Mouse (Mus musculus) forebrain, embryonic 16.5 days (tissue): ENCODE data around the gene Spesp1. TPM values are rescaled to one million over a fixed set of nuclear protein-coding genes. Genes with fewer than 3 reads are reported as not detected.

Experiments used
- ATAC-seq: fragments of 200-750 bp; cut with Nextera tagmentation; 2 replicates; pipeline ENCODE4 v1.8.0; 2017; ENCODE audit warnings: mild to moderate bottlenecking, moderate library complexity
- H3K27ac ChIP-seq: fragments of 300-500 bp; sonication (generic); 2 replicates; pipeline ENCODE4 v1.5.1; 2014; ENCODE audit warnings: low read length, control low read depth
- H3K27me3 ChIP-seq: fragments of 300-500 bp; sonication (generic); replicated peaks from 2 replicates; pipeline ENCODE4 v1.6.1; 2014; ENCODE audit warnings: low read length; ENCODE audit not compliant: control insufficient read depth, insufficient read depth
- H3K36me3 ChIP-seq: fragments of 300-500 bp; sonication (generic); 2 replicates; pipeline ENCODE4 v1.6.1; 2014; ENCODE audit not compliant: control insufficient read depth, insufficient read depth
- H3K4me1 ChIP-seq: fragments of 300-500 bp; sonication (generic); replicated peaks from 2 replicates; pipeline ENCODE4 v1.6.1; 2014; ENCODE audit warnings: low read length; ENCODE audit not compliant: control insufficient read depth, insufficient read depth
- H3K4me2 ChIP-seq: fragments of 300-500 bp; sonication (generic); 2 replicates; pipeline ENCODE4 v1.6.1; 2014; ENCODE audit warnings: mild to moderate bottlenecking, low read length, control low read depth
- H3K4me3 ChIP-seq: fragments of 300-500 bp; sonication (generic); replicated peaks from 2 replicates; pipeline ENCODE4 v1.5.1; 2014; ENCODE audit warnings: mild to moderate bottlenecking, low read length, control low read depth
- H3K9ac ChIP-seq: fragments of 300-500 bp; sonication (generic); replicated peaks from 2 replicates; pipeline ENCODE4 v1.6.1; 2014; ENCODE audit warnings: low read depth, low read length, control low read depth
- H3K9me3 ChIP-seq: fragments of 300-500 bp; sonication (generic); 2 replicates; pipeline ENCODE4 v1.6.1; 2016; ENCODE audit warnings: low read length; ENCODE audit not compliant: control insufficient read depth
- WGBS: fragments of 180-500 bp; shearing (Covaris S2); extraction: QIAGEN DNeasy Blood & Tissue Kit; methylation state at CpG from one replicate; pipeline ENCODE4 v1.1.7; 2014; 5-methylcytosine and 5-hydroxymethylcytosine counted together
- polyA plus RNA-seq: library from polyadenylated mRNA; unstranded; fragments of >200 nt; fragmentation: Nextera tagmentation; extraction: Ambion mirVana; gene quantifications from 2 replicates; pipeline ENCODE4 v1.2.1, GENCODE M21; 2015

Spesp1 gene
- polyA plus RNA-seq, 1 experiment from 2014 or later, result not detected

DNA sequence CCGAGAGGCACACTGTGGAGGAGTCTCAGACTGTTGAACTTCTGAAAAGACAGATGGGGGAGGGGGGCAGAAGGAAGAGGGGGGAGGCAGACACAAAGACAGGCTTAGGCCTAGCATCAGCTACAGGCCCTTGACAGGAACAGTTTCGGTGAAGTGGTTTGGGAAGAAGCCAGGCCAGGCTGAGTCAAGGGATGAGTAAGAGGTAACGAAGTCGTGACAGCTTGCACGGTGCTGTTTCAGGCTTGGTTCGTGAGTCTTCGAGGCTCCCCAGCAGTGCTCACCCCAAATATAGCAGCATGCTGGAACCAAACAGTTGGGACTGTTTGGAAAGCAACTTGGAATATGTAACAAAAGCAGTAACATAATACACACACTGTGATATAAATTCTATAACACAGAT, 2.3 kb upstream of the Spesp1 start:
- H3K36me3 ChIP-seq, result no peaks in the 10 kb centered on the region
- H3K27ac ChIP-seq, result no peak overlapping the region
- no peak overlapping the region for H3K4me2 ChIP-seq
- H3K4me1 ChIP-seq, result no peaks in the 10 kb centered on the region
- no peaks in the 10 kb centered on the region for H3K9me3 ChIP-seq
- 67% methylated on average over 7 of the region's 7 CpGs for WGBS
- no peak overlapping the region for H3K9ac ChIP-seq
- no peak overlapping the region for H3K4me3 ChIP-seq
- ATAC-seq, result no peak
- H3K27me3 ChIP-seq, result no peaks in the 10 kb centered on the region

DNA sequence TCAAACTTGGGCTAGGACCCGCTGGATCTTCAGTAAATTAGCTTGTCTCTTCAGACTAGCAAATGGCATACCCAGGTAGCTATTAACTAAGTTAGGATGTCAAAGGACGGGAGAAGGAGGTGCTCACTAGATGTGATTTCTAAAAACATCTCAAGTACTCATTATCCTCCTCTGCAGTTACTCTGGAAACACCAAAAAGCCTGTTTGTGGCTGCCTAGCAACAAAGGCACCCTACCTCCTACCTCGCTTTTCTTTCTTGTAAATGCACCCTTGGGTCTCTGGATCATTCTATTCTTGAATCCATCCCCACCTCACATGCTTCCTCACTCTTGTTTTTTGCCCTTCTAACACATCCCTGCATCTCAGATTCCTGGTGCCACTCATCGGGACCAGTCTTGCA, 5.1 kb downstream of the Spesp1 start:
- ATAC-seq, result no peak
- H3K9me3 ChIP-seq, result no peaks in the 10 kb centered on the region
- H3K4me2 ChIP-seq, result no peak overlapping the region
- H3K9ac ChIP-seq, result no peak overlapping the region
- no peak overlapping the region for H3K4me3 ChIP-seq
- 40% methylated on average over 4 of the region's 4 CpGs for WGBS
- H3K27ac ChIP-seq, result no peak overlapping the region
- no peaks in the 10 kb centered on the region for H3K4me1 ChIP-seq
- no peaks in the 10 kb centered on the region for H3K36me3 ChIP-seq
- no peaks in the 10 kb centered on the region for H3K27me3 ChIP-seq

- H3K4me3 ChIP-seq, result no peak overlapping the region
- H3K4me1 ChIP-seq, result no peaks in the 10 kb centered on the region
- H3K36me3 ChIP-seq, result no peaks in the 10 kb centered on the region
- no peak overlapping the region for H3K9ac ChIP-seq
- no peak overlapping the region for H3K27ac ChIP-seq
- WGBS, result 74% methylated on average over 7 of the region's 7 CpGs
- ATAC-seq, result no peak
- no peak overlapping the region for H3K4me2 ChIP-seq
- H3K27me3 ChIP-seq, result no peaks in the 10 kb centered on the region
- no peaks in the 10 kb centered on the region for H3K9me3 ChIP-seq
Measured at GRCm38 (mm10) chr9:62270775-62271399, 11.1 kb downstream of the Spesp1 start.

GRCm38 (mm10) chr9:62269161-62269560, 12.8 kb downstream of the Spesp1 start:
- H3K4me1 ChIP-seq, result no peaks in the 10 kb centered on the region
- no peak overlapping the region for H3K27ac ChIP-seq
- H3K4me3 ChIP-seq, result no peak overlapping the region
- no peaks in the 10 kb centered on the region for H3K27me3 ChIP-seq
- no peak overlapping the region for H3K9ac ChIP-seq
- no peaks in the 10 kb centered on the region for H3K9me3 ChIP-seq
- no peaks in the 10 kb centered on the region for H3K36me3 ChIP-seq
- H3K4me2 ChIP-seq, result no peak overlapping the region
- WGBS, result 96% methylated on average over 1 of the region's 1 CpGs
- ATAC-seq, result no peak

- Histone ChIP-seq H3K4me2 (no peak overlapping the region), H3K9me3 (no peaks in the 10 kb centered on the region), H3K4me1 (no peaks in the 10 kb centered on the region), H3K27me3 (no peaks in the 10 kb centered on the region), H3K9ac (no peak overlapping the region), H3K27ac (no peak overlapping the region), H3K36me3 (no peaks in the 10 kb centered on the region), H3K4me3 (no peak overlapping the region)
- ATAC-seq, result no peak
- 88% methylated on average over 10 of the region's 10 CpGs for WGBS
Measured at GRCm38 (mm10) chr9:62265278-62265677, 16.7 kb downstream of the Spesp1 start.

DNA sequence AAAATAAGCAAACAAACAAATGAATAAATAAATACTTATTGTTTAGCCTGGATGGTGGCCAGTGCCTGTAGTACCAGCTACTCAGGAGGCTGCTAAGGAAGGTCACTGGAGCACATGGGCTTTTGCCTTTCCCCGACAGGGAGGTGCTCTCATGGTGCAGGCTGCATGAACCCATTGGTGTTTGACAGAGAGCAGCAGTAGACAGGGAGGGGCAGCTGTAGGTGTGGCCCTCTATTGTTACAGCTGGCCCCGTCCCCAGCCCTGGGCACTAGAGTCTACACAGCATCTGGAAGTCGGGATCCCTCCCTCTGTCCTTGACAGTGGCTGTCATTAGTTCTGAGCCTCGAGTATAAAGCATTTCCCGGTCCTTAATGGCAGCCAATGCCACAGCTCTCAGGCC, 18.4 kb downstream of the Spesp1 start:
- no peaks in the 10 kb centered on the region for H3K27me3 ChIP-seq
- no peak for ATAC-seq
- no peaks in the 10 kb centered on the region for H3K9me3 ChIP-seq
- no peak overlapping the region for H3K27ac ChIP-seq
- H3K4me3 ChIP-seq, result no peak overlapping the region
- no peak overlapping the region for H3K4me2 ChIP-seq
- H3K4me1 ChIP-seq, result no peaks in the 10 kb centered on the region
- no peaks in the 10 kb centered on the region for H3K36me3 ChIP-seq
- WGBS, result 61% methylated on average over 5 of the region's 5 CpGs
- H3K9ac ChIP-seq, result no peak overlapping the region

GRCm38 (mm10) chr9:62261406-62261805, 20.6 kb downstream of the Spesp1 start:
- H3K27ac ChIP-seq, result no peak overlapping the region
- H3K4me3 ChIP-seq, result no peak overlapping the region
- H3K36me3 ChIP-seq, result no peaks in the 10 kb centered on the region
- no peaks in the 10 kb centered on the region for H3K9me3 ChIP-seq
- no peak overlapping the region for H3K9ac ChIP-seq
- H3K4me1 ChIP-seq, result no peaks in the 10 kb centered on the region
- H3K27me3 ChIP-seq, result no peaks in the 10 kb centered on the region
- ATAC-seq, result no peak
- no peak overlapping the region for H3K4me2 ChIP-seq
- WGBS, result 97% methylated on average over 3 of the region's 3 CpGs

GRCm38 (mm10) chr9:62261006-62261405, 21.0 kb downstream of the Spesp1 start:
- 82% methylated on average over 5 of the region's 5 CpGs for WGBS
- H3K36me3 ChIP-seq, result no peaks in the 10 kb centered on the region
- no peak overlapping the region for H3K4me3 ChIP-seq
- H3K9me3 ChIP-seq, result no peaks in the 10 kb centered on the region
- ATAC-seq, result no peak
- H3K4me1 ChIP-seq, result no peaks in the 10 kb centered on the region
- H3K9ac ChIP-seq, result no peak overlapping the region
- H3K4me2 ChIP-seq, result no peak overlapping the region
- no peak overlapping the region for H3K27ac ChIP-seq
- no peaks in the 10 kb centered on the region for H3K27me3 ChIP-seq

DNA sequence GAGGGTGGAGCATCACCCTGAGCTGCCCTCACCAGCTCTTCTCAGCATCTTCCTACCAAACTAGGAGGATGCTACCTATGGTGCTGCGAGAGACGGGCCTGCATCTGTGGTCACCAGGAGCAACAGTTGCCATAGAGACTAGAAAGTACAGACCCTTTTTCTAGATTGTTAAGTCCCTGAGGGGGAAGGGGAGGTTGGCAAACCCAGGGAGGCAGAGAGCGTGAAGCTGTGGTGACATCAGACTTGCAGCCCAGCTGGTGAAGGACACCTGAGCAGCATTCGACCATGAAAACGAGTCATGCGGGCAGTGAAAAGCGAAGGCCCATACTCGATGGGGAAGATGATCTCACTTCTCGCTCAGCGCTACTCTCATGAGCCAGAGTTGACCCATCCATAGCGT, 24.0 kb downstream of the Spesp1 start:
- H3K27ac ChIP-seq, result no peak overlapping the region
- H3K27me3 ChIP-seq, result no peaks in the 10 kb centered on the region
- no peaks in the 10 kb centered on the region for H3K4me1 ChIP-seq
- H3K9ac ChIP-seq, result no peak overlapping the region
- no peaks in the 10 kb centered on the region for H3K36me3 ChIP-seq
- H3K4me2 ChIP-seq, result no peak overlapping the region
- no peak overlapping the region for H3K4me3 ChIP-seq
- ATAC-seq, result no peak
- WGBS, result 81% methylated on average over 11 of the region's 11 CpGs
- no peaks in the 10 kb centered on the region for H3K9me3 ChIP-seq
